Mouse (Mus musculus) intestine, embryonic 16.5 days (tissue): ENCODE measurements around the gene Fam173a. TPM values are rescaled to one million over a fixed set of nuclear protein-coding genes. Genes with fewer than 3 reads are reported as not detected.
"Not testable (repeated sequence)": the region's sequence is repeated elsewhere in the genome, so short reads cannot be mapped to it uniquely, and the experiment has no call there.

Experiments used
- ATAC-seq: fragments of 200-750 bp; cut with Nextera tagmentation; 2 replicates; pipeline ENCODE4 v1.8.0; 2017; ENCODE audit warnings: moderate TSS enrichment, moderate library complexity
- H3K27ac ChIP-seq: fragments of 300-500 bp; sonication (generic); 2 replicates; pipeline ENCODE4 v1.5.1; 2014; ENCODE audit warnings: mild to moderate bottlenecking, low read length
- H3K27me3 ChIP-seq: fragments of 300-500 bp; sonication (generic); replicated peaks from 2 replicates; pipeline ENCODE4 v1.6.1; 2014; ENCODE audit warnings: low read length, control low read depth, mixed read lengths; ENCODE audit not compliant: control insufficient read depth, insufficient read depth
- H3K36me3 ChIP-seq: fragments of 300-500 bp; sonication (generic); 2 replicates; pipeline ENCODE4 v1.6.1; 2014; ENCODE audit warnings: low read length, control low read depth; ENCODE audit not compliant: control insufficient read depth, insufficient read depth
- H3K4me1 ChIP-seq: fragments of 300-500 bp; sonication (generic); 2 replicates; pipeline ENCODE4 v1.6.1; 2014; ENCODE audit warnings: low read length, control low read depth, mixed read lengths; ENCODE audit not compliant: control insufficient read depth, insufficient read depth
- H3K4me2 ChIP-seq: fragments of 300-500 bp; sonication (generic); 2 replicates; pipeline ENCODE4 v1.6.1; 2014; ENCODE audit warnings: low read depth, low read length, control low read depth
- H3K4me3 ChIP-seq: fragments of 300-500 bp; sonication (generic); 2 replicates; pipeline ENCODE4 v1.5.1; 2014; ENCODE audit warnings: mild to moderate bottlenecking, low read length
- H3K9ac ChIP-seq: fragments of 300-500 bp; sonication (generic); 2 replicates; pipeline ENCODE4 v1.6.1; 2014; ENCODE audit warnings: low read depth, low read length
- H3K9me3 ChIP-seq: fragments of 300-500 bp; sonication (generic); 2 replicates; pipeline ENCODE4 v1.6.1; 2016; ENCODE audit warnings: low read length, control low read depth; ENCODE audit not compliant: control insufficient read depth
- WGBS: fragments of 180-500 bp; shearing (Covaris S2); extraction: QIAGEN DNeasy Blood & Tissue Kit; methylation state at CpG from one replicate; pipeline ENCODE4 v1.1.7; 2014; 5-methylcytosine and 5-hydroxymethylcytosine counted together
- polyA plus RNA-seq: library from polyadenylated mRNA; unstranded; fragments of >200 nt; fragmentation: Nextera tagmentation; extraction: Ambion mirVana; gene quantifications from 2 replicates; pipeline ENCODE4 v1.2.1, GENCODE M21; 2015

Gene Fam173a
- polyA plus RNA-seq, 1 experiment from 2014 or later: 111 TPM

DNA sequence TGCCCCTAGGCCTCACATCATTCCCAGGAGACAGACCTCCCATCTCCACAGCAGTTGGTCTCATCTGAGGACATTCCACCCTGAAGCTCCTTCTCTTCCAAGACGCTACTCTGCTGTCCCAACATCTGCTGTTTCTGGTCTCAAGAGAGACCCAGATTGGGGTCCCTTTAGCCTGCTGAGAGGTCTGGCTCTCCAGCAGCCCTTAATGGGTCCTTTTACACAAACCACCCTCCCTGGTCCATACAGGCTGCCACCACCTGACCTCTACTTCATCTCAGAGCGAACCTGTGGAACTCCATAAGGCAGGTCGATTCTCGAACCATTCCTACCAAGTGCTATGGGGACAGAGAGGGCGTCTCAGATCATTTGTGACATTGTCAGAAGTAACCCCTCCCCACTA is 15.3 kb upstream of the Fam173a start:
- H3K9ac ChIP-seq: 0 out of 2 replicates have a peak overlapping the region, but pooled peaks have one; percentile 64
- H3K36me3 ChIP-seq: no peaks in the 10 kb centered on the region
- H3K9me3 ChIP-seq: no peaks in the 10 kb centered on the region
- H3K4me1 ChIP-seq: peaks cover 8% of the 10 kb centered on the region
- H3K27ac ChIP-seq: no peak overlapping the region
- 44% methylated on average over 5 of the region's 5 CpGs for WGBS
- peaks cover 22% of the 10 kb centered on the region for H3K27me3 ChIP-seq
- H3K4me3 ChIP-seq: peak overlapping the region; percentile 71; the same call in 1 of the 2 replicates
- no peak overlapping the region for H3K4me2 ChIP-seq
- no peak for ATAC-seq

GRCm38 (mm10) chr17:25807452-25807851 is 14.8 kb upstream of the Fam173a start:
- not testable (repeated sequence) for H3K4me2 ChIP-seq, H3K9me3 ChIP-seq, H3K4me1 ChIP-seq, H3K36me3 ChIP-seq, H3K27ac ChIP-seq, H3K4me3 ChIP-seq, ATAC-seq, H3K9ac ChIP-seq
- peaks cover 22% of the 10 kb centered on the region for H3K27me3 ChIP-seq
- 45% methylated on average over 2 of the region's 2 CpGs for WGBS

DNA sequence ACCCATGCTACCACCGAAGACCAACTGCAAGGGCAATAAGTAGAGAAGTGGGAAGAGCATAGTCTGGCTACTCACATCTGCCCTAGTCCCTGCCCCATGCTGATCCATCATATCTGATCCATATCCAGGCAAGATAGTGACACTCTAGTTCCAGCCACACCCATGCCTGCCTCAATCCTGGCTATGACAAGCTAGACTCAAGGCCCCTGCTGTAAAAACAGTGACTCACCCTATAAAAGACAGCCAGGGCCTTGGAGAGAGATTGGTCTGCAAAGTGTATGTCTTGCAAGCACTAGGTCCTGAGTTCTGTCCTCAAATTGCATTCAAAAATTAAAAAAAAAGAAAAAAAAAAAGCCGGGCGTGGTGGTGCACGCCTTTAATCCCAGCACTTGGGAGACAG is 13.8 kb upstream of the Fam173a start:
- H3K4me1 ChIP-seq: peaks cover 8% of the 10 kb centered on the region
- ATAC-seq: peak; percentile 59; the same call in 1 of the 2 replicates
- peaks cover 20% of the 10 kb centered on the region for H3K27me3 ChIP-seq
- H3K9ac ChIP-seq: no peak overlapping the region
- no peak overlapping the region for H3K27ac ChIP-seq
- no peak overlapping the region for H3K4me3 ChIP-seq
- H3K36me3 ChIP-seq: no peaks in the 10 kb centered on the region
- no peaks in the 10 kb centered on the region for H3K9me3 ChIP-seq
- 68% methylated on average over 4 of the region's 4 CpGs for WGBS
- no peak overlapping the region for H3K4me2 ChIP-seq

DNA sequence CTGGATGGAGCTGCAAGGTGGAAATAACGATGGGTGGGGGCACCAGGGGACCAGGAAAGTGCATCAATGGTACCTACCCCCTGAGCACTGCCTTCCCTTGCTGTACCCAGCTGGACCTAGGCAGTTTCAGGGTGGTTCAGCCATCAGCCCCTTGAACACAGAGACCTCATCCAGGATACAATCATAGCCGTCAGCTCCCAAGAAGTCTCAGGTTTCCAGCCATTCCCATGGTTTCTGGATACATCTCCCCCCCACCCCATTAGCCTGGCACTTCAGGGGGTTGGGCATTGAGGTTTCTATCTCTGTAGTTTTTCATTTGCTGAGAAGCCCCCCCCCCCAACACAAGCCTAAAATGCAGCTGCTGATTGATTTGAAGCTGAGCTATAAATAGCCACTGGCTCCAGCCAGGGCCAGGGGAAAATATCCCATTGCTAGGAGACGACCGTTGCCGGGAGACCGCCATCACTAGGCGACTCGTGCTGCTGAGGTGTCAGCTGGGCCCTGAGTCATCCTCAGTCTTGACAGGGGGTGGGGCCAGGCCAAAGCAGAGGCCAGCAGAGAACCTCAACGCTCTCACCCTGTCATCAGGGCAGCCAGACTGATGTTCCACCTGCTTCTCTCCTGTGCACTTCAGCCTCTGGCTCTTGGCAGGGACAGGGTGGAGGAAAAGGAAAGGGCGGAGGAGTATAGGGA is 10.3 kb upstream of the Fam173a start:
- Histone ChIP-seq H3K4me3 (no peak overlapping the region), H3K36me3 (no peaks in the 10 kb centered on the region), H3K27ac (no peak overlapping the region), H3K9me3 (no peaks in the 10 kb centered on the region), H3K27me3 (no peaks in the 10 kb centered on the region), H3K4me2 (no peak overlapping the region), H3K4me1 (no peaks in the 10 kb centered on the region), H3K9ac (no peak overlapping the region)
- ATAC-seq: peak; percentile 45
- WGBS: 11% methylated on average over 10 of the region's 10 CpGs

- no peak overlapping the region for H3K4me2 ChIP-seq
- no peak overlapping the region for H3K4me3 ChIP-seq
- H3K36me3 ChIP-seq: no peaks in the 10 kb centered on the region
- H3K9me3 ChIP-seq: no peaks in the 10 kb centered on the region
- no peak overlapping the region for H3K27ac ChIP-seq
- H3K27me3 ChIP-seq: no peaks in the 10 kb centered on the region
- WGBS: 8% methylated on average over 6 of the region's 6 CpGs
- no peak overlapping the region for H3K9ac ChIP-seq
- peak; percentile 32; the same call in 1 of the 2 replicates for ATAC-seq
- H3K4me1 ChIP-seq: peaks cover 10% of the 10 kb centered on the region; the same call in 1 of the 2 replicates
Observed at GRCm38 (mm10) chr17:25801029-25801428, 8.3 kb upstream of the Fam173a start.

DNA sequence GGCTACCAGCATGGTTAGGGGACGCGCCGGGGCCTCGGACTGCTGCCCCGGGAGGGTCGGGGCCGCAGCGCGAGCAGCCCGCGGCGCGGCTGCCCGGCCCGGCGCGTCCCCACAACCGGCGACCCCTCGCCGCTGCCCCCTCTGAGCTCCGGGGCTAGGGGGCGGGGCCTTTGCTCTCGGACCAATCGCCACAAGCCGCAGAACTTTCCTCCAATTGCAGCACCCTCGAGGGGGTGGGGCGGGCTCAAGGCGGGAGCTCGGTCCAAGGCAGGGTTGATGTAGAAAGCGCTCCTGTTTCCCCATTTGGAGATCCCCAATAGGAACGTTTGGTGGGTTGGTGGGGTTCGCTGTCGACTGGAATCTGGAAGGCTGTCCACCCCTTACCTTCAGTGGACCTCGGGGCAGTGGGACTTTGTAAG is 4.3 kb upstream of the Fam173a start, which contains the start of gene Metrn:
TSS of gene Metrn (minus strand) at position 186 of the 419 bp plus-strand sequence.
- H3K9me3 ChIP-seq: no peaks in the 10 kb centered on the region
- peak within 1 kb of the TSS; percentile 83 for H3K4me3 ChIP-seq
- WGBS: under 1% methylated on average over 35 of the region's 35 CpGs
- peak within 1 kb of the TSS; percentile 75 for H3K9ac ChIP-seq
- 0 out of 2 replicates have a peak, but pooled peaks cover 2% of the 10 kb centered on the region for H3K36me3 ChIP-seq
- ATAC-seq: peak; percentile 77
- peak within 1 kb of the TSS; percentile 6 for H3K27ac ChIP-seq
- H3K4me1 ChIP-seq: peaks cover 29% of the 10 kb centered on the region
- no peaks in the 10 kb centered on the region for H3K27me3 ChIP-seq
- peak within 1 kb of the TSS; percentile 97 for H3K4me2 ChIP-seq

GRCm38 (mm10) chr17:25796211-25796771 is 3.6 kb upstream of the Fam173a start:
- H3K27me3 ChIP-seq: no peaks in the 10 kb centered on the region
- H3K4me2 ChIP-seq: peak overlapping the region; percentile 97
- peaks cover 31% of the 10 kb centered on the region for H3K4me1 ChIP-seq
- peak overlapping the region; percentile 75 for H3K9ac ChIP-seq
- H3K27ac ChIP-seq: peak overlapping the region; percentile 6
- WGBS: 5% methylated on average over 36 of the region's 37 CpGs
- ATAC-seq: 0 out of 2 replicates have a peak, but pooled peaks have one; percentile 1
- peak overlapping the region; percentile 83 for H3K4me3 ChIP-seq
- H3K36me3 ChIP-seq: 0 out of 2 replicates have a peak, but pooled peaks cover 2% of the 10 kb centered on the region
- H3K9me3 ChIP-seq: no peaks in the 10 kb centered on the region

- 39% methylated on average over 6 of the region's 6 CpGs for WGBS
- peak within 1 kb of the TSS; percentile 97 for H3K4me2 ChIP-seq
Observed at GRCm38 (mm10) chr17:25795609-25796092, 3.0 kb upstream of the Fam173a start, which contains the start of gene AC134908.4. Gene AC134908.4, minus strand, starts transcription at chr17:25795659.

GRCm38 (mm10) chr17:25794998-25795397 is 2.3 kb upstream of the Fam173a start:
- H3K9me3 ChIP-seq: no peaks in the 10 kb centered on the region
- H3K36me3 ChIP-seq: 0 out of 2 replicates have a peak, but pooled peaks cover 2% of the 10 kb centered on the region
- H3K4me2 ChIP-seq: no peak overlapping the region
- no peak overlapping the region for H3K9ac ChIP-seq
- no peak for ATAC-seq
- no peaks in the 10 kb centered on the region for H3K27me3 ChIP-seq
- H3K4me1 ChIP-seq: peaks cover 37% of the 10 kb centered on the region
- H3K4me3 ChIP-seq: no peak overlapping the region
- WGBS: 82% methylated on average over 17 of the region's 17 CpGs
- H3K27ac ChIP-seq: 0 out of 2 replicates have a peak overlapping the region, but pooled peaks have one; percentile 28

More at GRCm38 (mm10) chr17:25795609-25796092, 3.0 kb upstream of the Fam173a start, which contains the start of gene AC134908.4:
- peaks cover 37% of the 10 kb centered on the region for H3K4me1 ChIP-seq
- H3K4me3 ChIP-seq: peak within 1 kb of the TSS; percentile 83
- no peaks in the 10 kb centered on the region for H3K27me3 ChIP-seq
- ATAC-seq: no peak
- H3K9me3 ChIP-seq: no peaks in the 10 kb centered on the region
- 0 out of 2 replicates have a peak, but pooled peaks cover 2% of the 10 kb centered on the region for H3K36me3 ChIP-seq
- H3K27ac ChIP-seq: peak within 1 kb of the TSS; percentile 28
- H3K9ac ChIP-seq: peak within 1 kb of the TSS; percentile 75
